Mouse (Mus musculus) midbrain, embryonic 11.5 days (tissue): ENCODE data around the gene Aamp. TPM values are rescaled to one million over a fixed set of nuclear protein-coding genes. Genes with fewer than 3 reads are reported as not detected.

Experiments
- ATAC-seq: fragments of 200-750 bp; cut with Nextera tagmentation; 2 replicates; pipeline ENCODE4 v1.8.0; 2017; ENCODE audit warnings: moderate TSS enrichment, moderate library complexity; ENCODE audit not compliant: low FRiP score
- DNase-seq: peaks from one replicate; pipeline ENCODE4 v3.0.0; 2015; ENCODE audit warnings: low spot score; ENCODE audit errors: missing footprints
- H3K27ac ChIP-seq: fragments of 300-500 bp; sonication (generic); 2 replicates; pipeline ENCODE4 v1.5.1; 2014; ENCODE audit warnings: low read depth, low read length
- H3K27me3 ChIP-seq: fragments of 300-500 bp; sonication (generic); 2 replicates; pipeline ENCODE4 v1.6.1; 2014; ENCODE audit warnings: mild to moderate bottlenecking, low read length, moderate library complexity, mixed read lengths; ENCODE audit not compliant: control insufficient read depth, insufficient read depth
- H3K36me3 ChIP-seq: fragments of 300-500 bp; sonication (generic); 2 replicates; pipeline ENCODE4 v1.6.1; 2014; ENCODE audit warnings: mild to moderate bottlenecking, low read length, moderate library complexity, mixed read lengths; ENCODE audit not compliant: control insufficient read depth, insufficient read depth
- H3K4me1 ChIP-seq: fragments of 300-500 bp; sonication (generic); 2 replicates; pipeline ENCODE4 v1.6.1; 2014; ENCODE audit warnings: low read length; ENCODE audit not compliant: control insufficient read depth, insufficient read depth
- H3K4me2 ChIP-seq: fragments of 300-500 bp; sonication (generic); 2 replicates; pipeline ENCODE4 v1.6.1; 2014; ENCODE audit warnings: mild to moderate bottlenecking, moderate library complexity
- H3K4me3 ChIP-seq: fragments of 300-500 bp; sonication (generic); 2 replicates; pipeline ENCODE4 v1.5.1; 2014; ENCODE audit warnings: low read depth, low read length
- H3K9ac ChIP-seq: fragments of 300-500 bp; sonication (generic); 2 replicates; pipeline ENCODE4 v1.6.1; 2014; ENCODE audit warnings: low read length
- H3K9me3 ChIP-seq: fragments of 300-500 bp; sonication (generic); 2 replicates; pipeline ENCODE4 v1.6.1; 2016; ENCODE audit warnings: low read length; ENCODE audit not compliant: control insufficient read depth
- WGBS: fragments of 180-500 bp; shearing (Covaris S2); extraction: QIAGEN DNeasy Blood & Tissue Kit; methylation state at CpG from one replicate; pipeline ENCODE4 v1.1.7; 2014; 5-methylcytosine and 5-hydroxymethylcytosine counted together
- polyA plus RNA-seq: library from polyadenylated mRNA; unstranded; fragments of >200 nt; fragmentation: Nextera tagmentation; extraction: Ambion mirVana; gene quantifications from 2 replicates; pipeline ENCODE4 v1.2.1, GENCODE M21; 2014

Gene Aamp
- polyA plus RNA-seq, 1 experiment from 2014 or later: 186 TPM

DNA sequence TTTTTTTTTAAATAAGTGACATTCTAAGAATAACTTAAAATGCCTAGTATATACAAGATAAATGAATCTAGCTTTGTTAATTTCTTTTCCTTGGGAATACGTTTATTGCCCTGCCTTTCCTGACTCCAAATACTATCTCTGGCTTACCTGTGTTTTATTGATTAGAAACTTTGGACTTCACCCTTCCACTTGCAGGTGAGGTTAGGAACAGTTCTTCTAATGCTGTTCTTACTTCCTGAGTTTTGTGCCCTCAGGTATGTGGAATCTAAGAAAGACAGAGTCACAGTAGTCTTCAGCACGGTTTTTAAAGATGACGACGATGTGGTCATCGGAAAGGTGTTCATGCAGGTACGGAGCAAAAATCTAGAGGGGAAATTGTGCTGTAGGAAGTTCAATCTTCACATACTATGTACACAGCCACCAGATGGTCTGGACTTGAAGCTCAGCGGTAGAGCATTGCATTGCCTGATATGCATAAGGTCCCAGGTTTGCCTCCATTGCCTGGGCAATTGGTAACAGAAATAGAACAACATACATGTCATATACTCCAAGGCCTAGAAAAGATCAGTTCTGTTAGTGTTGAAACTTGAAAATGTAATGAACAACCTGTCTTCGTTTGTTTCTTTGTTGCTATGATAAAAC, 28.7 kb downstream of the Aamp start:
- Histone ChIP-seq H3K9ac (no peak overlapping the region), H3K9me3 (no peaks in the 10 kb centered on the region), H3K4me3 (no peak overlapping the region), H3K4me1 (no peaks in the 10 kb centered on the region), H3K36me3 (peaks cover 21% of the 10 kb centered on the region), H3K27me3 (no peaks in the 10 kb centered on the region), H3K4me2 (no peak overlapping the region), H3K27ac (no peak overlapping the region)
- DNase-seq (no peak), ATAC-seq (no peak)
- WGBS: 96% methylated on average over 8 of the region's 8 CpGs

DNA sequence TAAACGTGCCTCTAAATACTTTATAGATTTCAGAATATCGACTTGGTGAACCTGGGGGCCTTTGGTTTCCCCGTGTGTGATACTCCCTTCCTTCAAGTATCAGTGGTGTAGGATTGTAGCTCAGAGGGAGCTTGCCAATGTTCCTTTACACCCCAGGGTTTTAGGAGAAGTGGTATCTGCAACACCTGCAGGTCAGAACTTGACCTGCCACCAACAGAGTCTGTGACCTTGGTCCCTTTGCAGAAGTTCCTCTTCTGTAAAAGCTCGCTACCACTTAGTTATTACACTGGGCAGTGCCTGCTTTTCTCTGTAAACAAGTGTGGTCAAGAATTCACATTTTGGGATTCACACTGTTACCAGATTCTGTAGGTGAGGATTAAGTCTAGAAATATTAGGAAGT, 34.4 kb downstream of the Aamp start:
- Histone ChIP-seq H3K4me3 (no peak overlapping the region), H3K9ac (no peak overlapping the region), H3K36me3 (peaks cover 15% of the 10 kb centered on the region), H3K9me3 (no peaks in the 10 kb centered on the region), H3K4me2 (no peak overlapping the region), H3K4me1 (no peaks in the 10 kb centered on the region), H3K27me3 (no peaks in the 10 kb centered on the region), H3K27ac (no peak overlapping the region)
- DNase-seq (no peak), ATAC-seq (no peak)
- WGBS: 90% methylated on average over 4 of the region's 4 CpGs

DNA sequence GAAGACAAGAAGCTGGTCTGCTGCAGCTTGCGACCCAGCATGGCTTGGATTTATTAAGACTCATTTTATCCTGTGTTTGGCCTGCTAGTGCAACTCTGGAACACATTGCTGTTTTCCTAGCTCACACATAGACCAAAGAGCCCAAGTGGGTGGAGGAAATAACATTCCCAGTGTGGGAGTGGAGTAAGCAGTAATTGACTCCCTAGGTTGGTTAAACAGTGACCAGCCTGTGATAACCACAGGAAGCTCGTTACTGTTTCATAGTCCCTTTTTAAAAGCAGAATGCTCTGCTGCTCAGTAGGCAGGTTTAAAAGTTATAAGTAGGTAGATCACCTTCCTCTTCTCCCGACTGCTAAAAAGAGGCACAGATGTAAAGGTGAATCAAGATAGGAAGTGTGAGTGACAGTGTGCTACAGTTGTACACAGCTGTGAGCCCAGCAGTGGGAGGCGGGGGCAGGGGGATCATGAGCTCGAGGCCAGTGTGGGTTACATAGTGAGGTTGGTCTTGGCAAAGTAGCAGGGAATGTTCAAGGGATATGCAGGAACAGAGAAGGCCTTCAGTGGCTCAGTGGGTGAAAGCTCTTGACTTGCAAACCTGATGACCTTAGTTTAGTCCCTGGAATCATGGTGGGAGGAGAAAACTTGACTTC, 35.1 kb downstream of the Aamp start:
- no peak for ATAC-seq
- H3K36me3 ChIP-seq: peaks cover 14% of the 10 kb centered on the region
- no peaks in the 10 kb centered on the region for H3K27me3 ChIP-seq
- DNase-seq: no peak
- H3K4me1 ChIP-seq: no peaks in the 10 kb centered on the region
- WGBS: 89% methylated on average over 5 of the region's 5 CpGs
- no peaks in the 10 kb centered on the region for H3K9me3 ChIP-seq
- H3K9ac ChIP-seq: no peak overlapping the region
- H3K27ac ChIP-seq: no peak overlapping the region
- H3K4me3 ChIP-seq: no peak overlapping the region
- no peak overlapping the region for H3K4me2 ChIP-seq

DNA sequence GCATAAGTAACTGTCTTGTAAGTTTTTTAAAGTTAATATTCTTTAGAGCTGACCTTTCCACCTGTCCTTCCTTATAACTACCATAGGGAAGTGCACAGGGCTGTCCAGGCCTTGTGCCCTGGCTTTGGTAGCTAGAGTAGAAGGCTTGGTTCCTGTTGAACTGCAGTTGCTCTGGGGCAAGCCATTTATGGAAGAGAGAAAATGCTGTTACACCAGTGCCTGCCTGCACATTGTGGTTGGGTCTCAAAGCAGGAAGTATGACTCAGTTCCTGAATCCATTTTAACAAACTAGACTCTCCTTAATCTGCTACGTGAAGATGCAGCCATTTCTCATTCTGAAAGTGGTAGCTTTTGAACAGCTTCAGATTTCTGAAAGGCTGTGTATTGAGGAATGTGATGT, 35.7 kb downstream of the Aamp start:
- Histone ChIP-seq H3K36me3 (peaks cover 14% of the 10 kb centered on the region), H3K4me3 (no peak overlapping the region), H3K27ac (no peak overlapping the region), H3K9ac (no peak overlapping the region), H3K27me3 (no peaks in the 10 kb centered on the region), H3K4me2 (no peak overlapping the region), H3K4me1 (no peaks in the 10 kb centered on the region), H3K9me3 (no peaks in the 10 kb centered on the region)
- WGBS: 91% methylated on average over 1 of the region's 1 CpGs
- DNase-seq (no peak), ATAC-seq (no peak)

DNA sequence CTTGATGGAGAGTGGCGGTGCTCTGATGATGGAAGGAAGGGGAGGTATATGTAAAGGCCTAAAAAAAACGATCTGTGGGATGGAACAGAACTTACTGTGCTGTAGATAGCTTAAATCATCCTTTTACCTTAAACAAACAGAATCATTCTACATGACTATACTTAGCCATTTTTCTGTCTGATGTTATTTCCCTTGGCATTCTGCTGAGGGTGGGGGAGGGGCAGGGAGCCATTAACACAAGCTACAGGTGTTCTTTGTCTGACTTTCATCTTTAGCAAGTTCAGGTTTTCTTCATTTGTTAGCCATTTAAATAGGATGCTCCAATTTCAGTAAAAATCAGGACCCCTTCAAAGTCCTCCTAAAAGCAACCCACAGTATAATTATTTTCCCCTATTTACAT, 39.0 kb downstream of the Aamp start:
- no peak overlapping the region for H3K4me2 ChIP-seq
- no peak overlapping the region for H3K27ac ChIP-seq
- H3K27me3 ChIP-seq: no peaks in the 10 kb centered on the region
- H3K36me3 ChIP-seq: peaks cover 5% of the 10 kb centered on the region; the same call in 1 of the 2 replicates
- 89% methylated on average over 2 of the region's 2 CpGs for WGBS
- no peak overlapping the region for H3K4me3 ChIP-seq
- DNase-seq: peak; percentile 44
- no peaks in the 10 kb centered on the region for H3K4me1 ChIP-seq
- H3K9ac ChIP-seq: no peak overlapping the region
- no peaks in the 10 kb centered on the region for H3K9me3 ChIP-seq
- ATAC-seq: no peak

DNA sequence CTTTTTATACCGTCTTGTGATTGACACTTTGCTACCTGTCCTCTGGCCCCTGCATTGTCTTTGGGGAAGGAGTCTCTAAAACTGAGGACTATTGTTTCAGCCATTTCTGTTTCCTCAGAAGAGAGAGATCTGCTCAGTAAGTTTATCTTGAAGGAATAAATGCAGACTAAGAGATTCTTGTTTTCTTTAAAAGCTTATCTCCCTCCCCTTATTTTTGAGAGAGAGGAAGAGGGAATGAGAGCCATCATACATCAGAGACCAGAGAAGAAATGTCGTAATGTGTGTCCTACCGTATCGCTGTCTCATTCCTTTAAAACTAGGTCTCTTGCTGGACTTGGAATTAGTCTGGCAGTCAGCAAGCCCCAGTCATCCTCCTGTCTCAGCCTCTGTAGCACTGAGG, 43.7 kb downstream of the Aamp start:
- no peak overlapping the region for H3K9ac ChIP-seq
- peaks cover 23% of the 10 kb centered on the region for H3K4me1 ChIP-seq
- no peak overlapping the region for H3K4me2 ChIP-seq
- H3K4me3 ChIP-seq: no peak overlapping the region
- H3K27me3 ChIP-seq: no peaks in the 10 kb centered on the region
- WGBS: 93% methylated on average over 4 of the region's 4 CpGs
- H3K36me3 ChIP-seq: no peaks in the 10 kb centered on the region
- H3K27ac ChIP-seq: no peak overlapping the region
- H3K9me3 ChIP-seq: no peaks in the 10 kb centered on the region
- DNase-seq (peak; percentile 37), ATAC-seq (no peak)

DNA sequence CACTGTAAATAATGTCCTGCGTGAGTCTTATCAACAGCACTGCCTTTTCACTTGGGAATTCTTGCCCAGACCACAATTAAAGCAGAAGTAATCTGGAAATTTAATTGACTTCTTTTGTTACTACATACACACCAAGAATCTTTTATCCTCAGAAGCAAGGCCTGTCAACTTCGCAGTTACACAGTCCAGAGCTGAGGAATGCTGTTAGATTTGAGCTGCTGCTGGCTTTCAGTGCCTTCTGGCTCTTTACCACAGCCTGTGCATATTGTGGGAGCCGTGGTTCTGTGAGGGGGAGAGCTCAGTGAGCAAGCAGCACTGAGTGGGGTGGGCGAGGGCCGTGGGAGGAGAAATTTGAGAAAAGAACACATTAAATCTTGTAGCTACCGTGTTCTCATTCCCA, 44.2 kb downstream of the Aamp start:
- H3K9me3 ChIP-seq: no peaks in the 10 kb centered on the region
- no peaks in the 10 kb centered on the region for H3K36me3 ChIP-seq
- DNase-seq (peak; percentile 59), ATAC-seq (no peak)
- no peak overlapping the region for H3K4me3 ChIP-seq
- no peaks in the 10 kb centered on the region for H3K27me3 ChIP-seq
- 81% methylated on average over 6 of the region's 6 CpGs for WGBS
- H3K9ac ChIP-seq: no peak overlapping the region
- H3K27ac ChIP-seq: no peak overlapping the region; the same call in 1 of the 2 replicates
- peaks cover 23% of the 10 kb centered on the region for H3K4me1 ChIP-seq
- no peak overlapping the region for H3K4me2 ChIP-seq

DNA sequence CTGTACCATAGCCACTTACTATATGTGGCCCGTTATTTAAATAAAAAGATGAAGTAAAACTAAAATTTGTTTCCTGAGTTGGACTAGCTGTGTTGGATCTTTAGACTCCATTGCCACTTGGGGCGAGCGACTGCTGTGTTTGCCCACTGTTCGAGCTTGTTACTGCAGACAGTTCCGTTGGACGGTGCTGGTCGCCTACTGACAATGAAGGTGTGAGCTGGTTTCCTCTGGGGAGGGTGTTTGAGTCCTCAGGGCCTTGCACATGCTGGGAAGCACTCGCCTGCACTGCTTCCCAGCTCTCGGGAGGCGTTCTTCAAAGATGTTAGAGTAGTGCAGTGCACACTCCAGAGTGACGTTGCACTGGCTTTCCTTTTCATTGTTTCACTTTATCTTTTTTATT, 44.9 kb downstream of the Aamp start:
- peak; percentile 45 for DNase-seq
- no peak for ATAC-seq
- Histone ChIP-seq H3K36me3 (no peaks in the 10 kb centered on the region), H3K4me1 (peaks cover 23% of the 10 kb centered on the region), H3K4me2 (no peak overlapping the region), H3K27ac (no peak overlapping the region), H3K4me3 (no peak overlapping the region), H3K27me3 (no peaks in the 10 kb centered on the region), H3K9me3 (no peaks in the 10 kb centered on the region), H3K9ac (no peak overlapping the region)
- WGBS: 76% methylated on average over 11 of the region's 11 CpGs

DNA sequence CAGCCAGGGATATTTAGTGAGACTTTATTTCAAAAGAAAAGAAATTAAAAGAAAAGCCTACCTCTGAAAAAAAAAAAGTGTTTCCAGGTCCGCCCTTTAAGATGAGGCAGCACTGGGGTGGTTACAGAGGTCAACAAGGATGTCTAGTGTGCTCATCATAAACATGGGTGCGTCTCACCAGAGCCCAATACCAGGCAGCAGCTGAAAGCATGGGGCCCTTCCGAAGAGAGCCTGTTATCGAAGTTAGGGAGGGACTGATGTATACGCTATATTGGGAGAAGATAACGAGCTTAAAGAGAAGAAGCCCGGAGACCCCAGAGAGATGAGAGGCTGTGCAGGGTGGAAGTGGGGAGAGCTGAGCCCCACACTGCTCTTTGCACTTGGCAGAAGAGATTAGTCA, 45.4 kb downstream of the Aamp start:
- H3K27me3 ChIP-seq: no peaks in the 10 kb centered on the region
- H3K4me1 ChIP-seq: peaks cover 23% of the 10 kb centered on the region
- no peaks in the 10 kb centered on the region for H3K36me3 ChIP-seq
- no peak for DNase-seq
- WGBS: 71% methylated on average over 7 of the region's 7 CpGs
- H3K9me3 ChIP-seq: no peaks in the 10 kb centered on the region
- no peak overlapping the region for H3K4me2 ChIP-seq
- H3K9ac ChIP-seq: no peak overlapping the region
- ATAC-seq: no peak
- no peak overlapping the region for H3K27ac ChIP-seq
- H3K4me3 ChIP-seq: no peak overlapping the region
